Mouse (Mus musculus): ENCODE data around the gene Pphln1. TPM values are rescaled to one million over a fixed set of nuclear protein-coding genes. Genes with fewer than 3 reads are reported as not detected.

Pphln1 gene
- polyA plus RNA-seq, 1 experiment from 2014 or later: 37.0 TPM

DNA sequence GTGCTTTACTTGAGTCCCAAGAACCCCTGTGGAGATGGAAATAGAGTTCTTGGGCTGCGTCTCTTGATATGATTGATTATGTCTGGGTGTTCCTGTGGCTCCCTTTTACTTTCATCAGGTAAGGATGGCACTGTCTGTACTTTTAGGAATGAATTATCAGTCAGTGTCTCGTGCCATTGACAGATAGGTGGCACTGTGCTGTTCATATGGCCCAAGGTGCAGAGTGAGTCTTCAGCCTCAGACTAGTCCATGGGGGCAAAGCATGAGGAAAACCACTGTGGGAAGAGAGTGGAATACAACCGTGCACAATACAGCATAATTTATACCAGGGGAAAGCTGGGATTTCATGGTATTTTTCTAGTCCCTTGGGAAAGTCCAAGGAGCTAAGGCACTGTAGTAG lies 80.5 kb downstream of the Pphln1 start:
- no peak overlapping the region for H3K4me2 ChIP-seq (ENCODE audit: low read depth, low read length)
- no peak overlapping the region for H3K4me3 ChIP-seq (ENCODE audit: low read length)
- H3K36me3 ChIP-seq (ENCODE audit: control insufficient read depth, insufficient read depth): no peaks in the 10 kb centered on the region
- no peak overlapping the region for H3K27ac ChIP-seq (ENCODE audit: low read length)
- H3K27me3 ChIP-seq (ENCODE audit: control insufficient read depth, insufficient read depth, low read length): no peaks in the 10 kb centered on the region
- WGBS: 82% methylated on average over 3 of the region's 3 CpGs
- no peak overlapping the region for H3K9ac ChIP-seq (ENCODE audit: low read length)
- H3K9me3 ChIP-seq (replicated peaks; ENCODE audit: control insufficient read depth, low read length): no peaks in the 10 kb centered on the region
- no peak for ATAC-seq (replicated peaks; ENCODE audit: extremely low read depth, insufficient read depth, low FRiP score)
- peaks cover 8% of the 10 kb centered on the region for H3K4me1 ChIP-seq (ENCODE audit: control insufficient read depth, insufficient read depth, low read length)

DNA sequence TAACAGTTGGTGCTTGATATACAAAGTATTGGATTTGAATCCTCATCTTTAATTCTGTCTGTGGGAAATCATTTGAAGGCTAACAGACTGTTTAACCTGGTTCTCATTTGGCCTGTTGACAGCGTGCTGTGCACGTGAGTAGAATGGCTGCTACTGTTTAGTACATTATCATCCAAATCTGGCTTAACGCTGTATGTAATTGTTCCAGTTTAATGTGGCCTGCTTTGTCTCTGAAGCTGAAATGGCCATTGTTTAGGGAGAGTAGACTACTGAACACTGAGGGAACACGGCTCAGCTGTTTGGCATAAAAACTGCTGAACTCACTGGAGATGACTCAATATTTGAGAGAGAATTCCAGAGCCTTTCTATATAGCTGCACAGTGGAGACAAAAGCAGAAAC lies 81.3 kb downstream of the Pphln1 start:
- Histone ChIP-seq H3K4me1 (ENCODE audit: control insufficient read depth, insufficient read depth, low read length) (peaks cover 4% of the 10 kb centered on the region), H3K27me3 (ENCODE audit: control insufficient read depth, insufficient read depth, low read length) (no peaks in the 10 kb centered on the region), H3K27ac (ENCODE audit: low read length) (no peak overlapping the region), H3K9ac (ENCODE audit: low read length) (no peak overlapping the region), H3K9me3 (replicated peaks; ENCODE audit: control insufficient read depth, low read length) (no peaks in the 10 kb centered on the region), H3K4me2 (ENCODE audit: low read depth, low read length) (no peak overlapping the region), H3K36me3 (ENCODE audit: control insufficient read depth, insufficient read depth) (no peaks in the 10 kb centered on the region), H3K4me3 (ENCODE audit: low read length) (no peak overlapping the region)
- no peak for ATAC-seq (replicated peaks; ENCODE audit: extremely low read depth, insufficient read depth, low FRiP score)
- WGBS: 72% methylated on average over 4 of the region's 4 CpGs

DNA sequence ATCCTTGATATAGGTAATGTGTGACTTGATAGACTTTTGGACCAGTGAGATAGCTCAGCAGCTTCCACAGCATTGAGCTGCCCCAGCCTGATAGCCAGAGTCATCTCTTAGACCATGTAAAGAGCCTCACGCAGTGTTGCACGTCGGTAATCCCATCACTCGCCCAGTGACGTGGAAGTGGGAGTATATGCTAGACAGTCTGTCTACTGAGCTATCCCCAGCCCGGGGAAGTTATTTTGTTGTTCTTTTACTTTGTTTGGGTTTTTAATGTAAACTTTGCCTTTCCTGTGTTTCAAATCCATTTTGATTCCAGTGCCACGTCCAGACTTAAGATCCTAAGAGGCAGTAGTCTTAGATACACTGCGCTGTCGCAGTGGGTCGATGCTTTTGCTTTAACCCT lies 83.0 kb downstream of the Pphln1 start:
- H3K36me3 ChIP-seq (ENCODE audit: control insufficient read depth, insufficient read depth): no peaks in the 10 kb centered on the region
- no peak for ATAC-seq (replicated peaks; ENCODE audit: extremely low read depth, insufficient read depth, low FRiP score)
- no peak overlapping the region for H3K4me3 ChIP-seq (ENCODE audit: low read length)
- H3K27me3 ChIP-seq (ENCODE audit: control insufficient read depth, insufficient read depth, low read length): no peaks in the 10 kb centered on the region
- peaks cover 3% of the 10 kb centered on the region; the same call in 1 of the 2 replicates for H3K4me1 ChIP-seq (ENCODE audit: control insufficient read depth, insufficient read depth, low read length)
- H3K4me2 ChIP-seq (ENCODE audit: low read depth, low read length): no peak overlapping the region
- no peaks in the 10 kb centered on the region for H3K9me3 ChIP-seq (replicated peaks; ENCODE audit: control insufficient read depth, low read length)
- 88% methylated on average over 10 of the region's 10 CpGs for WGBS
- no peak overlapping the region for H3K27ac ChIP-seq (ENCODE audit: low read length)
- no peak overlapping the region for H3K9ac ChIP-seq (ENCODE audit: low read length)

DNA sequence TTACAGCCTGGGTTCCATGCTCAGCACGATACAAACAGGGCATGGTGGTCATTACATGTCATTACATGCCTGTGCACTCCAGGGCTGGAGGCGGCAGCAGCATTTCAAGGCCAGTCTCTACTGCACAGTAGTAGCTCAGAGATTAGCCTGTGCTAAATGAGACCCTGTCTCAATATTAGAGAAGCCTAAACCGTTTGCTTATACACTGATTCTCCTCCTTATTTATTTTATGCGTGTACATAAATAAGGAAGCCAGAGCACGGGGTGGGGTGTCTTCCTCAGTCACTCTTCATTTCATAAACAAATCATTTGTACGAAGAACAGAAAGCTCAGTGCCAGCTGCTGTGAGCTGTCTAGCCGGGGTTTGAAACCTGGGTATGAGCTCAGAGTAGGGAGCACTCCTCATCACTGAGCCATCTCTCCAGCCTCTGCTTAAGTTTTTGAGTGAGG lies 86.1 kb downstream of the Pphln1 start:
- Histone ChIP-seq H3K27me3 (ENCODE audit: control insufficient read depth, insufficient read depth, low read length) (no peaks in the 10 kb centered on the region), H3K36me3 (ENCODE audit: control insufficient read depth, insufficient read depth) (peaks cover 4% of the 10 kb centered on the region; the same call in 1 of the 2 replicates), H3K9me3 (replicated peaks; ENCODE audit: control insufficient read depth, low read length) (no peaks in the 10 kb centered on the region), H3K9ac (ENCODE audit: low read length) (no peak overlapping the region), H3K4me2 (ENCODE audit: low read depth, low read length) (no peak overlapping the region), H3K4me3 (ENCODE audit: low read length) (no peak overlapping the region), H3K27ac (ENCODE audit: low read length) (no peak overlapping the region), H3K4me1 (ENCODE audit: control insufficient read depth, insufficient read depth, low read length) (no peaks in the 10 kb centered on the region)
- WGBS: 75% methylated on average over 7 of the region's 7 CpGs
- ATAC-seq (replicated peaks; ENCODE audit: extremely low read depth, insufficient read depth, low FRiP score): no peak

DNA sequence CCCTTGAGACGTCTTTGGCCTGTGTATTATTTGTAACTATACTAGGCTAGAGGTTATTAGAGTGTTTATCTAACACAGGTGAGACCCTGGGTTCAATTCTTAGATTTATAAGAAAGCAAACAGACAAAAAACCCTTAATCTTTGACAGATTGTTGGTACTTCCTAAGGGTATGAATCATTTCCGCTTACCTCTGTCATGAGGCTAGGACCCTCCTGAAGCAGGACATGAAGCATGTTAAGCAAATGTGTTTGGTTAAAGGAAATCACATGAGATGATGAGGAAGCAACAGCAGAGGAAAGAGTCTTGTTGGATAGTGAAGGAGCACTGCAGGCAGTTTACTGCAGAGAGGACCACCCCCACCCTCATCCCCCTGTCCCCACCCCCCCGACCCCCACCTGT lies 87.1 kb downstream of the Pphln1 start:
- ATAC-seq (replicated peaks; ENCODE audit: extremely low read depth, insufficient read depth, low FRiP score): no peak
- WGBS: 70% methylated on average over 3 of the region's 3 CpGs
- Histone ChIP-seq H3K4me3 (ENCODE audit: low read length) (no peak overlapping the region), H3K36me3 (ENCODE audit: control insufficient read depth, insufficient read depth) (peaks cover 4% of the 10 kb centered on the region; the same call in 1 of the 2 replicates), H3K4me2 (ENCODE audit: low read depth, low read length) (no peak overlapping the region), H3K27ac (ENCODE audit: low read length) (no peak overlapping the region), H3K9me3 (replicated peaks; ENCODE audit: control insufficient read depth, low read length) (no peaks in the 10 kb centered on the region), H3K27me3 (ENCODE audit: control insufficient read depth, insufficient read depth, low read length) (no peaks in the 10 kb centered on the region), H3K9ac (ENCODE audit: low read length) (no peak overlapping the region), H3K4me1 (ENCODE audit: control insufficient read depth, insufficient read depth, low read length) (no peaks in the 10 kb centered on the region)

DNA sequence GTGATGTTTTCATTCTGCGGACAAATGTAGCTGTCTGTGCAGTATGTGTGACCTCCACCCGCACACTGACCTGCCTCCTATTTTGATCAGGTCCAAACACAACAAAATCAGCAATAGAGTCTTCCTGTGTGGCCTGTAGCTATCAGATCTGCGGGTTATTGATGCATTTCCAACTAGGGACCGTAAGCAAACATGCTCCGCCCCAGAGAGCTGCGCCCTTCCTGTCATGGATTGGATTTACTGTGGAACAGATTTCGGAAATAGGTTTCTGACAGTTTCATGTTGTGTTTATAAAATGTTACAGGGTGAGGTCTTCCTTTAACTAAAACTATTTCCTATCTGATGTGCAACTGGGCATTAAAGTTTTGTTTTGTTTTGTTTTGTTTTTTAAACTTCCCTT lies 87.9 kb downstream of the Pphln1 start:
- Histone ChIP-seq H3K36me3 (ENCODE audit: control insufficient read depth, insufficient read depth) (peaks cover 4% of the 10 kb centered on the region; the same call in 1 of the 2 replicates), H3K4me3 (ENCODE audit: low read length) (no peak overlapping the region), H3K9me3 (replicated peaks; ENCODE audit: control insufficient read depth, low read length) (no peaks in the 10 kb centered on the region), H3K27ac (ENCODE audit: low read length) (no peak overlapping the region), H3K9ac (ENCODE audit: low read length) (no peak overlapping the region), H3K4me2 (ENCODE audit: low read depth, low read length) (no peak overlapping the region), H3K4me1 (ENCODE audit: control insufficient read depth, insufficient read depth, low read length) (no peaks in the 10 kb centered on the region), H3K27me3 (ENCODE audit: control insufficient read depth, insufficient read depth, low read length) (no peaks in the 10 kb centered on the region)
- 77% methylated on average over 7 of the region's 7 CpGs for WGBS
- no peak for ATAC-seq (replicated peaks; ENCODE audit: extremely low read depth, insufficient read depth, low FRiP score)

DNA sequence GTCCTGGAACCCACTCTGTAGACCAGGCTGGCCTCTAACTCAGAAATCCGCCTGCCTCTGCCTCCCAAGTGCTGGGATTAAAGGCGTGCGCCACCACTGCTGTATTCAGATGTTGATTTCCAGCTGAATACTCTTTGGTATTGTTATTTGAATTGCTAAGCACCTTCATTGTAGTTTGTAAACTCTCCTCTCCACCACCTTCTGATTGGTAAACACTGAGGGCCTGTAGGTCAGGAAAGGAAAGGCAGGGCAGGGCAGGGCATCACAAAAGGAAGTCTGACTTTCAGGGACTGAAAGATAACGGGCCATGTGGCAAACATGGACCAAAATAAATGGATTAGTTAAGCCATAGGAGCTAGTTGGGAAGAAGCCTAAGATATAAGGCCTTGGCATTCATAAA lies 91.4 kb downstream of the Pphln1 start:
- Histone ChIP-seq H3K27me3 (ENCODE audit: control insufficient read depth, insufficient read depth, low read length) (no peaks in the 10 kb centered on the region), H3K27ac (ENCODE audit: low read length) (no peak overlapping the region), H3K36me3 (ENCODE audit: control insufficient read depth, insufficient read depth) (peaks cover 4% of the 10 kb centered on the region; the same call in 1 of the 2 replicates), H3K4me1 (ENCODE audit: control insufficient read depth, insufficient read depth, low read length) (no peaks in the 10 kb centered on the region), H3K9ac (ENCODE audit: low read length) (no peak overlapping the region), H3K9me3 (replicated peaks; ENCODE audit: control insufficient read depth, low read length) (no peaks in the 10 kb centered on the region), H3K4me2 (ENCODE audit: low read depth, low read length) (no peak overlapping the region), H3K4me3 (ENCODE audit: low read length) (no peak overlapping the region)
- 82% methylated on average over 4 of the region's 4 CpGs for WGBS
- no peak for ATAC-seq (replicated peaks; ENCODE audit: extremely low read depth, insufficient read depth, low FRiP score)

DNA sequence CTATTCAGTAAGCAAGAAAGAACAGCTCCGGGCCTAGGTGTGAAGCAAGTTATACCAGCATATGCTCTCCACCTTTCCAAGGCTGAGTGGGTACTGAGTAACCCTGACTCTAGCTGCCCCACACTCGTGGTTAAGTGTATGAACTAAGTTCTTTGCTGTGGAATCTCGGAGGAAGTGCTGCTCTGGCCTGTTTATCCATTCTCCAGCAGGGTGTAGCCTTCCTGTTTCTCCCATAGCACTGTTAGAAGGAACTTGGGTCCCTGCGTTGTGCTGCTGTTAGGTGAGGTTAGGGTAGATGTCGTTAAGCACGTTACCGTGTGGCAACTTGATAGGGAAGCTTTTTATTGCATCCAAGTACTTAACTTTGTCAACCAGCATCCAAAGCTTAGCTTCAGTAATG lies 96.5 kb downstream of the Pphln1 start:
- H3K9ac ChIP-seq (ENCODE audit: low read length): no peak overlapping the region
- H3K4me1 ChIP-seq (ENCODE audit: control insufficient read depth, insufficient read depth, low read length): no peaks in the 10 kb centered on the region
- ATAC-seq (replicated peaks; ENCODE audit: extremely low read depth, insufficient read depth, low FRiP score): no peak
- WGBS: 74% methylated on average over 7 of the region's 7 CpGs
- H3K27me3 ChIP-seq (ENCODE audit: control insufficient read depth, insufficient read depth, low read length): no peaks in the 10 kb centered on the region
- no peaks in the 10 kb centered on the region for H3K9me3 ChIP-seq (replicated peaks; ENCODE audit: control insufficient read depth, low read length)
- H3K27ac ChIP-seq (ENCODE audit: low read length): no peak overlapping the region
- peaks cover 21% of the 10 kb centered on the region for H3K36me3 ChIP-seq (ENCODE audit: control insufficient read depth, insufficient read depth)
- no peak overlapping the region for H3K4me3 ChIP-seq (ENCODE audit: low read length)
- H3K4me2 ChIP-seq (ENCODE audit: low read depth, low read length): no peak overlapping the region

DNA sequence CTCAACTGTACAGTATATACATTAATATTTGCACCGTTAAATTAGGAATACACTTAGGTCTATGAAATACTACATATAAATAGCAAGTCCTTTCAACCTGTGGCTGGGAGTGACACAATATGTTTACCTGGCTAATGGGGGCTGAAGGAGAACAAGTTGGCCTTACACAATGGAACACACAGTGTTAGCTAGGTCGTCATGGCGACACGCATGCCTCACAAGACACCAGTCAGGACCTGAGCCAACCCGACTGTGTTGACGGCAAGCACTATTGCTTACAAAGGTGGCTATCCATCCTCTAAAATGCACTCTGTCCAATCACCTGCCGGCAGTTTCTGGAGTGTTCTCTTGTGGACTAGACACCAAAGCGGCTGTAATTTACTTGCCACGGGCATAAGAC lies 101.7 kb downstream of the Pphln1 start:
- peaks cover 70% of the 10 kb centered on the region for H3K36me3 ChIP-seq (ENCODE audit: control insufficient read depth, insufficient read depth)
- ATAC-seq (replicated peaks; ENCODE audit: extremely low read depth, insufficient read depth, low FRiP score): no peak
- H3K4me2 ChIP-seq (ENCODE audit: low read depth, low read length): no peak overlapping the region
- no peak overlapping the region for H3K27ac ChIP-seq (ENCODE audit: low read length)
- 79% methylated on average over 9 of the region's 9 CpGs for WGBS
- no peaks in the 10 kb centered on the region for H3K4me1 ChIP-seq (ENCODE audit: control insufficient read depth, insufficient read depth, low read length)
- H3K9ac ChIP-seq (ENCODE audit: low read length): no peak overlapping the region
- H3K27me3 ChIP-seq (ENCODE audit: control insufficient read depth, insufficient read depth, low read length): no peaks in the 10 kb centered on the region
- no peaks in the 10 kb centered on the region for H3K9me3 ChIP-seq (replicated peaks; ENCODE audit: control insufficient read depth, low read length)
- no peak overlapping the region for H3K4me3 ChIP-seq (ENCODE audit: low read length)

DNA sequence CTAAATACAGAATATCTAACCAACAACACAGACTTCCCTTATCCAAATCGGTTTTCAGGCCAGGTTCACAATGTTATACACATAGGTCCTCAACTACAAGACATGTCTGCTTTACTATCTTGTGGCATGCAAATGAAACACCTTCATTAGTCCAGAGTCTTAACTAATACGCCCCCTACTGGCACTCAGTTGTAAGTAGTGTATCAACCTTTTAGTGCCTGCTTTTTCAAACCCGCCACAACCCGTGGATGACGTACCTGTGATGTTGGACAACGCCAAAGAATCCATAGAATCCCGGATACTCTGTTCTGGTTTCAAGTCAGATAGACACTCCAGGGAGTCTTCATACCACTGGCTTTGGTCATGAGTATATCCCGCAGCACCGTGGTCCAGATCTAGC lies 104.6 kb downstream of the Pphln1 start:
- H3K27ac ChIP-seq (ENCODE audit: low read length): no peak overlapping the region
- H3K9ac ChIP-seq (ENCODE audit: low read length): no peak overlapping the region
- H3K36me3 ChIP-seq (ENCODE audit: control insufficient read depth, insufficient read depth): peaks cover 87% of the 10 kb centered on the region
- ATAC-seq (replicated peaks; ENCODE audit: extremely low read depth, insufficient read depth, low FRiP score): no peak
- no peak overlapping the region for H3K4me3 ChIP-seq (ENCODE audit: low read length)
- H3K4me2 ChIP-seq (ENCODE audit: low read depth, low read length): no peak overlapping the region
- WGBS: 91% methylated on average over 9 of the region's 9 CpGs
- no peaks in the 10 kb centered on the region for H3K27me3 ChIP-seq (ENCODE audit: control insufficient read depth, insufficient read depth, low read length)
- H3K9me3 ChIP-seq (replicated peaks; ENCODE audit: control insufficient read depth, low read length): no peaks in the 10 kb centered on the region
- no peaks in the 10 kb centered on the region for H3K4me1 ChIP-seq (ENCODE audit: control insufficient read depth, insufficient read depth, low read length)
